Mouse (Mus musculus) embryonic facial prominence, embryonic 12.5 days (tissue): Measurements from ENCODE around the gene Tgm7. TPM values are rescaled to one million over a fixed set of nuclear protein-coding genes. Genes with fewer than 3 reads are reported as not detected.

Experiments used
- ATAC-seq: fragments of 200-750 bp; cut with Nextera tagmentation; 2 replicates; pipeline ENCODE4 v1.8.0; 2017; ENCODE audit not compliant: insufficient number of reproducible peaks, insufficient read depth, low FRiP score, low TSS enrichment
- H3K27ac ChIP-seq: fragments of 300-500 bp; sonication (generic); 2 replicates; pipeline ENCODE4 v1.5.1; 2016; ENCODE audit warnings: mild to moderate bottlenecking
- H3K27me3 ChIP-seq: fragments of 300-500 bp; sonication (generic); 2 replicates; pipeline ENCODE4 v1.6.1; 2016; ENCODE audit warnings: mild to moderate bottlenecking, moderate library complexity
- H3K36me3 ChIP-seq: fragments of 300-500 bp; sonication (generic); 2 replicates; pipeline ENCODE4 v1.6.1; 2016; ENCODE audit warnings: mild to moderate bottlenecking
- H3K4me1 ChIP-seq: fragments of 300-500 bp; sonication (generic); 2 replicates; pipeline ENCODE4 v1.6.1; 2016
- H3K4me2 ChIP-seq: fragments of 300-500 bp; sonication (generic); replicated peaks from 2 replicates; pipeline ENCODE4 v1.6.1; 2016; ENCODE audit warnings: mild to moderate bottlenecking, moderate library complexity
- H3K4me3 ChIP-seq: fragments of 300-500 bp; sonication (generic); 2 replicates; pipeline ENCODE4 v1.5.1; 2016; ENCODE audit warnings: mild to moderate bottlenecking
- H3K9ac ChIP-seq: fragments of 300-500 bp; sonication (generic); 2 replicates; pipeline ENCODE4 v1.6.1; 2016; ENCODE audit warnings: mild to moderate bottlenecking, moderate library complexity
- H3K9me3 ChIP-seq: fragments of 300-500 bp; sonication (generic); 2 replicates; pipeline ENCODE4 v1.6.1; 2016; ENCODE audit warnings: mild to moderate bottlenecking, moderate library complexity
- WGBS: fragments of 180-500 bp; shearing (Covaris S2); methylation state at CpG from one replicate; pipeline ENCODE4 v1.1.7; 2016; 5-methylcytosine and 5-hydroxymethylcytosine counted together
- polyA plus RNA-seq: library from polyadenylated mRNA; unstranded; fragments of >200 nt; fragmentation: Nextera tagmentation; extraction: Ambion mirVana; gene quantifications from 2 replicates; pipeline ENCODE4 v1.2.1, GENCODE M21; 2016

Gene Tgm7
- polyA plus RNA-seq, result not detected in 2 replicates

DNA sequence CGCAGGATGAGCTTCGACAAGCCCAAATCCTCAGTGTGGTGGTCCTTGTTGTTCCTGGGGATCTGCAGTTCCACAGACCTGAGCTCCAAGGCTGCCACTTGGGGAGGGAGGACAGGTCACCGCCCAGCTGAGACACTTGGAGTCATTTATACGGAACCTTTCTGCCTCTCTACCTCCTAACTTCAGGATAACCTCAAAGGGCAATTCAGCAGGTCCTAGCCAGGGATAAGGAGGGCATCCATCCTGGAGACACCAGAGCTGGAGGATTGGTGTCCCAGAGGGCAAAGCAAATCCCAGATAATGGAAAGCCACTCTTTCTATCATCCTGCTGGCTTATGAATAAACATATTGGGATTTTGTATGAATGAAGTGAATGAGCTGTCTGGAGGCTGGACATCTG lies at the start of gene Tgm7:
Gene Tgm7, minus strand, starts transcription at position 101 of the 400 bp plus-strand sequence.
- H3K36me3 ChIP-seq, result no peaks in the 10 kb centered on the region
- no peaks in the 10 kb centered on the region for H3K9me3 ChIP-seq
- no peaks in the 10 kb centered on the region for H3K4me1 ChIP-seq
- no peak within 1 kb of the TSS for H3K27ac ChIP-seq
- H3K4me3 ChIP-seq, result no peak within 1 kb of the TSS
- no peak within 1 kb of the TSS for H3K4me2 ChIP-seq
- no peak within 1 kb of the TSS for H3K9ac ChIP-seq
- 95% methylated on average over 4 of the region's 4 CpGs for WGBS
- no peak for ATAC-seq
- H3K27me3 ChIP-seq, result no peaks in the 10 kb centered on the region

DNA sequence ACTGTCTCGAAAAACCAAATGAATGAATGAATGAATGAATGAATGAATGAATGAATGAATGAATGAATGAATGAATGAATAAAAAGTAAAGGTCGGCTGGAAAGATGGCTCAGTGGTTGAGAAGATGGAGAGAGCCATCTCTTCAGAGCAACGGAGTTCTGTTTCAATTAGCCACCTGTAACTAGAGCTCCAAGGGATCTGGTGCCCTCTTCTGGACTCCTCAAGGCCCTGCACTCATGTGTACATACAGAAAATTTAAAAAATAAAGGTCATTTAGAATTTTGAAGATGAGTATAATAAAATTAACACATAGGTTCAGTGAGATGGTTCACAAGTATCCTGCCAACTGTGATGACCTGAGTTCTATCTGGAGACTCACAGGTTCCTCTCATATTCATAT lies 43.5 kb upstream of the Tgm7 start:
- 84% methylated on average over 3 of the region's 3 CpGs for WGBS
- H3K27me3 ChIP-seq, result no peaks in the 10 kb centered on the region
- no peak for ATAC-seq
- no peak overlapping the region for H3K9ac ChIP-seq
- no peaks in the 10 kb centered on the region for H3K4me1 ChIP-seq
- H3K4me3 ChIP-seq, result no peak overlapping the region
- no peak overlapping the region for H3K27ac ChIP-seq
- H3K9me3 ChIP-seq, result no peaks in the 10 kb centered on the region
- H3K36me3 ChIP-seq, result peaks cover 24% of the 10 kb centered on the region
- H3K4me2 ChIP-seq, result no peak overlapping the region

DNA sequence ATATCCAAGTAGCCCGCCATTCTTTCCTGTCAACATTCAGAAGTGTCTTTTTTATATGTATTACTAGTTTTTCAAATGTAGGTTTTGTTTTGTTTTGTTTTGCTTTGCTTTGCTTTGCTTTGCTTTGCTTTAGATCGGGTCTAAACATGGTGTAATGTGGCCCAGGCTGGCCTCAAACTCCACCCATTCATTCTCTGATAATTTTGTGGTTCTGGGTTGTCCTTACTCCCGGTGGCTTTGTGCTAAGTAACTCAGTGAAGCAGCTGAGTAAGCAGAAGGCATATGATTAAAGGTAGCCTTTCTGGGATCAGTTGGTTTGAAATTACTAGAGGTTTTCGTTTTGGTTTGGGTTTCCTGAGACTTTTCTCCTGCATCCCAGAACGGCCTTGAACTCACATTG lies 40.1 kb upstream of the Tgm7 start:
- no peaks in the 10 kb centered on the region for H3K9me3 ChIP-seq
- H3K4me2 ChIP-seq, result no peak overlapping the region
- 80% methylated on average over 5 of the region's 5 CpGs for WGBS
- no peaks in the 10 kb centered on the region for H3K27me3 ChIP-seq
- peaks cover 39% of the 10 kb centered on the region for H3K36me3 ChIP-seq
- no peak overlapping the region for H3K27ac ChIP-seq
- H3K4me1 ChIP-seq, result no peaks in the 10 kb centered on the region
- H3K4me3 ChIP-seq, result no peak overlapping the region
- H3K9ac ChIP-seq, result no peak overlapping the region
- no peak for ATAC-seq

- Histone ChIP-seq H3K4me1 (peaks cover 22% of the 10 kb centered on the region), H3K9ac (no peak overlapping the region), H3K27ac (no peak overlapping the region), H3K27me3 (no peaks in the 10 kb centered on the region), H3K4me3 (no peak overlapping the region), H3K4me2 (no peak overlapping the region), H3K9me3 (0 out of 2 replicates have a peak, but pooled peaks cover 6% of the 10 kb centered on the region), H3K36me3 (peaks cover 39% of the 10 kb centered on the region)
- WGBS, result 70% methylated on average over 2 of the region's 2 CpGs
- no peak for ATAC-seq
These were observed 32.8 kb upstream of the Tgm7 start for GRCm38 (mm10) chr2:121142415-121142814.

GRCm38 (mm10) chr2:121141216-121142035 lies 31.8 kb upstream of the Tgm7 start:
- ATAC-seq, result no peak
- 75% methylated on average over 16 of the region's 16 CpGs for WGBS

DNA sequence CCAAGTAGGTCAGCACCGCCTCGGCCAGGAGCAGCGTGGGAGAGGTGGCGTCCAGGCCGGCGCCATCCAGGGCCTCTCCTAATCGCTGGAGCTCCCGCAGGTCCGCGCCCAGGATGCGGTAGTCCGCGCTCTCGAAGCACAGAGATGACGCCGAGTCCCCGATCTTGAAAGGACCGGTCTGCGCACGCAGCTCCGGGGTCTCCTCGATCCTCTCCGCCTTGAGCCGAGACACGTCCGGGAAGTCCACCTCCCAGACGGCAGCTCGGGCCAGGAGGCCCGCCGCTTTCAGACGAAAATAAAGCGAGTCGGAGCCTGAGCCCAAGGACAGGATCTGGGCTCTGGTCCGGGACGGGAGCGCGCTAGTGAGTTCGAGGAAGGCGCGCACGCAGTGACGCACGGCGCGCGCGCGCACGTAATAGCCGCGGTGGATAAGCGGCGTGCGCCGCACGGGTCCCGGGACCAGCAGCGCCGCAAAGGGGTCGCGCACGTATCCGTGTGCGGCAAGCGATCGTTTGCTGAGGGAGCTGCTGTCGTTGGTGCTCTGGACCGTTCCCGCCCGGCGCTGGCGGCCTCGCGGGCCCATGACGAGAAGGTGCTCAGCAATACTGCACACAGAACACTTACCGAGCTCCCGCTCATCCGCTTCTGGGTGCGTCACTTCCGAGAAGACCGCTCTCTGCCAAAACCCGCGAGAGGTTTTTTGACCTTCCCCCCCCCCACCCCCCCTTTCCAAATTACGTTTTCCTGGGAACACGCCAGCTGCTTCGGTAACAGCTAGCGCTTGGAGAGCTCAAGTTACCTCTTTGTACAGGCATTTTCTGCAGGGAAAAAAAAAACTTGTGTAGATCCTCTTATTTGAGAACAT lies 30.7 kb upstream of the Tgm7 start, which contains the start of the genes Adal and Lcmt2:
Gene Adal, plus strand, starts transcription at position 411 of the 865 bp plus-strand sequence.
Gene Lcmt2, minus strand, starts transcription at position 636 of the 865 bp plus-strand sequence.
- H3K27ac ChIP-seq, result peak within 1 kb of the TSS; percentile 99
- H3K9me3 ChIP-seq, result 0 out of 2 replicates have a peak, but pooled peaks cover 6% of the 10 kb centered on the region
- peaks cover 27% of the 10 kb centered on the region for H3K36me3 ChIP-seq
- H3K4me2 ChIP-seq, result peak within 1 kb of the TSS; percentile 68
- H3K4me3 ChIP-seq, result peak within 1 kb of the TSS; percentile 51
- ATAC-seq, result peak; percentile 92
- peak within 1 kb of the TSS; percentile 73 for H3K9ac ChIP-seq
- 1% methylated on average over 87 of the region's 87 CpGs for whole genome bisulfite sequencing
- peaks cover 22% of the 10 kb centered on the region for H3K4me1 ChIP-seq
- H3K27me3 ChIP-seq, result no peaks in the 10 kb centered on the region

More at GRCm38 (mm10) chr2:121141216-121142035, 31.8 kb upstream of the Tgm7 start:
- Histone ChIP-seq H3K4me3 (peak overlapping the region; percentile 51), H3K36me3 (peaks cover 32% of the 10 kb centered on the region), H3K27me3 (no peaks in the 10 kb centered on the region), H3K4me1 (peaks cover 22% of the 10 kb centered on the region), H3K9ac (peak overlapping the region; percentile 73), H3K27ac (peak overlapping the region; percentile 99), H3K4me2 (peak overlapping the region; percentile 68), H3K9me3 (0 out of 2 replicates have a peak, but pooled peaks cover 6% of the 10 kb centered on the region)

GRCm38 (mm10) chr2:121139266-121140017 lies 29.8 kb upstream of the Tgm7 start:
- Histone ChIP-seq H3K27me3 (no peaks in the 10 kb centered on the region), H3K9me3 (0 out of 2 replicates have a peak, but pooled peaks cover 6% of the 10 kb centered on the region), H3K27ac (peak overlapping the region; percentile 99), H3K36me3 (peaks cover 27% of the 10 kb centered on the region), H3K4me1 (peaks cover 22% of the 10 kb centered on the region), H3K4me3 (peak overlapping the region; percentile 51), H3K9ac (peak overlapping the region; percentile 73), H3K4me2 (peak overlapping the region; percentile 68)
- WGBS, result 58% methylated on average over 29 of the region's 29 CpGs
- peak; percentile 25; the same call in 1 of the 2 replicates for ATAC-seq

GRCm38 (mm10) chr2:121137371-121137770 lies 27.8 kb upstream of the Tgm7 start:
- no peak for ATAC-seq
- 94% methylated on average over 4 of the region's 4 CpGs for WGBS
- H3K4me2 ChIP-seq, result no peak overlapping the region
- H3K4me1 ChIP-seq, result peaks cover 22% of the 10 kb centered on the region
- no peak overlapping the region for H3K27ac ChIP-seq
- H3K36me3 ChIP-seq, result peaks cover 19% of the 10 kb centered on the region
- no peaks in the 10 kb centered on the region for H3K27me3 ChIP-seq
- H3K9ac ChIP-seq, result no peak overlapping the region
- 0 out of 2 replicates have a peak, but pooled peaks cover 6% of the 10 kb centered on the region for H3K9me3 ChIP-seq
- H3K4me3 ChIP-seq, result no peak overlapping the region

DNA sequence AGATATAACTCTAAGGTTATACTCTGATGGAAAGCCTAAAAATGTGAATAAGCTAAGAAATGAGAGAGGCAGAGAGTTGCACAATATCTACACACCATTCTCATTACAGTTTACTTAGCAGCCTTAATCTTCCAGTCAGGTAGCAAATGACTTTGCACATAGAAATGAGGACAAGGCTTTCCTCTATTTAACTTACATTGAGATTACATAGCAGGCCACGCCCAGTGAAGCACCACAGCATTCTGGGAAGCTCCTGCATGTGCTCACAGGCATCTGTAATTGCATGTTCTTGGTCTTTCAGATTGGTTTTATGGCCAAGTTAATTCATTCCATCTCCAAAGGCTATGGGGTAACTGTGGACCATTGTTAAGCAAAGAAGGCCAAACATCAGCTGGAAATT lies 23.2 kb upstream of the Tgm7 start:
- ATAC-seq, result no peak
- H3K4me2 ChIP-seq, result no peak overlapping the region
- 65% methylated on average over 1 of the region's 1 CpGs for whole genome bisulfite sequencing

DNA sequence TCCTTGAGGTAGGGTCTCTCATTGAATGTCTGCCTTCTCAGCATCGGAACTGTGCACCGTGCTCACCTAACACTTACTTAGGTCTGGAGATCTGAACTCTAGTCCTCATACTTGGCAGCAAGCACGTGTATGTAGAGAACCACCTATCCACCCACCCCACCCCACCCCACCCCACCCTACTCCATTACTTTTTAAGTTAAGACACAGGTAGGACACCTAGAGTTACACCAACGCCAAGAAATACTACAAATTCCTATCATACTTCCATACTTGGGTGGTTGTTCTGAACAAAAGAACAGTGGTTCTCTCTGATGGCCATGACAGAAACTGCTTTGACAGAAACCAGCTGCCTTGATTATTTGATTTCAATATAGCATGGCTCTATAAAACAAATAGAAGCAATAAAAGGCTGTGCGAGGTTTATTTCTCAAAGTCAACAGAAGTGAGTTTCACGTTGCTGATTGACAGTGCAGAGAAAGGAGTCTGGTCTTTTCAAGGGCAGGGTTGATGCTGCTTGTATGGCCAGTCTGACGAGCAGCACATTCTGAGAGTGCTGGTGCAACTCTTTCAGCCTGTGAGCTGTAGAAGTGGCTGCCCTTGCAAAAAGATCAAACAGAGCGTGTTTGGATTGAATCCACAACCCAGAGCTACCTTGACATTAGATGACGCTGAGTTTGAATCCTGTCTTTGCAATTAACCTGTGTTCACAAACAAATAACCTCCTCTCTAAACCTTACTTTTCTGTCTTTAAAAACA lies 19.4 kb upstream of the Tgm7 start:
- Histone ChIP-seq H3K4me3 (no peak overlapping the region), H3K27me3 (no peaks in the 10 kb centered on the region), H3K27ac (no peak overlapping the region), H3K4me2 (no peak overlapping the region), H3K4me1 (no peaks in the 10 kb centered on the region), H3K9ac (no peak overlapping the region), H3K9me3 (no peaks in the 10 kb centered on the region), H3K36me3 (no peaks in the 10 kb centered on the region)
- ATAC-seq, result no peak
- 62% methylated on average over 9 of the region's 9 CpGs for WGBS

More for the DNA sequence above, 23.2 kb upstream of the Tgm7 start:
- no peak overlapping the region for H3K9ac ChIP-seq
- H3K27ac ChIP-seq, result no peak overlapping the region
- no peaks in the 10 kb centered on the region for H3K27me3 ChIP-seq
- no peaks in the 10 kb centered on the region for H3K4me1 ChIP-seq
- no peaks in the 10 kb centered on the region for H3K9me3 ChIP-seq
- H3K4me3 ChIP-seq, result no peak overlapping the region
- H3K36me3 ChIP-seq, result peaks cover 4% of the 10 kb centered on the region; the same call in 1 of the 2 replicates
